Mouse (Mus musculus): ENCODE measurements around the gene Zfp398.

Zfp398 gene

DNA sequence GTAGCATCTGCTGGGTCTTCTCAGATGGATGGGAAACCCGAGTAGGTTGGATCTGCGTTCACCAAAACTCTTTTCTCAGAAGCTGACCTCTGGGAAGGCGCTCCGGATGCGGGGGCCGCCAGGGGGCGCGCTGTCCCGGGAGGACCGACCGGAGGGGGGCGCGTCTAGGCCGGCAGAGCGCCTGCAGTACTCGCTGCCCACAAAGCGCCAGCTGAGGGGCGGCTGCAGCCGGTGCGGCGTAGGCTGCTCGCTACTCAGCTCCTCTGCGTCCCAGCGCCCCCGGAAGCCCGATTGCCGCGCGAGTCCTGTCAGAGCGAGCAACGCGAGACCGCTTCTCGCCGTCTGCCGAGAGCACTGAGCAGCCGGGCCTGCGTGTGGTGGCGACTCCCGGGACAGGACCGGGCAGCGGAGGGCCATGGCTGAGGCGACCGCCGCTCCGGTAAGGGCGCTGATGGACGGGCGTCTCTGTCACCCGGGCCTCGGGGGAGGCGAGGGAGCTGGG is at the start of gene Zfp398:
TSS of gene Zfp398 (plus strand) at position 180 of the 502 bp plus-strand sequence.
- peak; percentile 94 to 98 for DNase-seq (ENCODE audit: low spot score in 2 of 2)

DNA sequence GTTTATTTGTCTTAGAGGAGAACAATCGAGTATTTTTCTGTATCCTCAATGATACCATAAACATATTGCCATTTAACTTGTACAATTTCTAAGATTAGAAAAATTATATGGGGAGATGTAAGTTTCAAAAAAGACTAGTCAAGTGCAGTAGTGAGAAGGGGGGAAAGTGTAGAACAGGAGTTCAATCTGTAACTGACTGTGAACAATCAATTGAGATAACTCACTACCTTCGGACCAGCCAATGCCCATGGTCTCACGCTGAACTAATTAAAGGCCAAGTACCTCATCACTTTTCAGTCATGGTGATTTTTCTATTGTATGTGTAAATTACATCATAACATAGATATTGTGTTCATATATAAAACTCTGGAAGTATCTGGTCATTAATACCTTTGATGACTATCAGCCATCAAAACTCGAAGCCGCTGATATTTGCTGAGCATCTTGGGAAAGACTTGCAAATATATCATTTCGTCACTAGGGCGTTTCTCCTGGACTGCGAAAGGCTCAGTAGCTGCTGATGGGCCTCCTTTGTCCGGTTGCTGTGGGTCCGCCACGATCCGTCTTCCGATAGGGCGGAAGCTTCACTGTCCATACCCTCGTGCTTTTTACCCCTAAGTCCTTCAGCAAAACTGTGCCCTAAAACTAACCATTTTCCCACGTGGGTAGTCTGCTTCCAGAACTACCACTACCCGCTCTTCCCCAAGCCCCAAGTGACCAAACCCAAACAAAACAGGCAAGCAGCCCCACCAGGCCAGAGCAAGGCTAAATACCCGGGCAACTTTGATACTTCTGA is 47.3 kb upstream of the Zfp398 start:
- DNase-seq (ENCODE audit: low spot score in 2 of 2): peak; percentile 43 to 46

DNA sequence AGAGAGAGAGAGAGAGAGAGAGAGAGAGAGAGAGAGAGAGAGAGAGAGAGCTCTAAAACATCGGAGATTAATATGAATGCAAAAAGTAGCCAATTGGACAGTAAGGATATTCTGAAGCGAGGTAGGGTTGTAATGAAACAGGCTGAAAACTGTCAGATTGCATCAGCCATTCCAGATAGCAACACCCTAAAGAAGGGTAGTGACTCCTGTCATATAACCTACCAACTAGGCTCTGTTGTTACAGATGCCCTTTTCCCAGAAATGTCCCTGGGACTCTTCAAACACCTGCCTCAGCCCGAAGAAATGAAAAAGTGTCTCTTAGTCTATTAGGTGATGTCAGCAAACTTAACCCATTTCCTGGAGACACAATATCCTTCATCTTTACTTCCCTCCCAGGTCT is 46.6 kb upstream of the Zfp398 start:
- DNase-seq (ENCODE audit: low spot score in 2 of 2): no peak

DNA sequence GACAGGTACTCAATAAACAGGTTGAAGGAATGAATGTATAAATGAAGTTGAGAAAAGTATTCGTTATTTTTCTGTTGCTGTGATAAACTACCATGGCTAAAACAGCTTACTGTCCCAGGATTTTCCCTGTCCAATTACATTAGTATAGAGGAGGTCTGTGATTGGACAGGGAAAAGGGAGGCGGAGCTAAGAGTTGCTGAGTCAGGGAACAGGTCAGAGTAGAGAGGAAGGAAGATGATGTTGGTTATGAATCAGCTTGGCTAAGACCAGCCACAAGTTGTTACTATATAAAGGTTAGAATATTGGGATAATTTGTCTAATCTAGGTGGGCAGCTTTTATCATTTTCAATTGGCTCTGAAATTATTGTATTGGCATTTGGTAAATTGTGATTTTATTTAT is 44.7 kb upstream of the Zfp398 start:
- DNase-seq (ENCODE audit: low spot score in 2 of 2): no peak

DNA sequence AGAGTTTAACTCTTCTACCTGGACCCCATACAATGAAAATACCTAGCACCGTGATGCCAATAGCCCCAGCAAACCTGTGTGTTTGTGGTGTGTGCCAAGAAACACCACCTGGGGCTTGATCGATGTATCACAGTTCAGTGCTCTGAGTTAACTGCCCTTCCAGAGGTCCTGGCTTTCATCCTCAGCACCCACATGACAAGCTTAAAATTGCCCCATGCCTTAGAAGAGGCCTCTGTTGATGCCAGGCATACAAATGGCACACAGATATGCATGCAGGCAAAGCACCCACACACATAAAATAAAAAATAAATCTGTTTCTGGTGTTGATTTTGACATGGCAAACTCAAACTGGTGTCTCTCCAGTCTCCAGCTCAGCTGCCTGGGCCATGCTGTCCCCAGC is 42.9 kb upstream of the Zfp398 start:
- no peak for DNase-seq (ENCODE audit: low spot score in 2 of 2)

DNA sequence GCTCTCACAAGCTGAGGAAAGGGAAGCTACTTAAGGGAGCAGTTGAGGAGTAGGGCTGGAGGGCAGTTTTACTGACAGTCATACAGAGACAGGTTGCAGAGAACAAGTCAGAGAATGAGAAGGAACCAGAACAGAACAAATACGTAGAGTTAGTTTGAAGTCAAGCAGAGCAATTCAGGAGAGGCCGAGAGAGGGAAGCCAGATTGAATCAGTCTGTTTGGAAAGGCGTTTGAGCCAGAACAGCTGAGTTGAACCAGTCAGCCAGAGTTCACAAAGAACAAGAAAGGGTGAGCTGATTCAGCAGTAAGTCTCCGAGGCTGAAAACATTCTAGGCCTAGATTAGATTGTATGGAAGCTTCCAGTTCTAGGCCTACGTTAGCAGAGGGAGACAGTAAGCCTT is 42.2 kb upstream of the Zfp398 start:
- no peak for DNase-seq (ENCODE audit: low spot score in 2 of 2)

DNA sequence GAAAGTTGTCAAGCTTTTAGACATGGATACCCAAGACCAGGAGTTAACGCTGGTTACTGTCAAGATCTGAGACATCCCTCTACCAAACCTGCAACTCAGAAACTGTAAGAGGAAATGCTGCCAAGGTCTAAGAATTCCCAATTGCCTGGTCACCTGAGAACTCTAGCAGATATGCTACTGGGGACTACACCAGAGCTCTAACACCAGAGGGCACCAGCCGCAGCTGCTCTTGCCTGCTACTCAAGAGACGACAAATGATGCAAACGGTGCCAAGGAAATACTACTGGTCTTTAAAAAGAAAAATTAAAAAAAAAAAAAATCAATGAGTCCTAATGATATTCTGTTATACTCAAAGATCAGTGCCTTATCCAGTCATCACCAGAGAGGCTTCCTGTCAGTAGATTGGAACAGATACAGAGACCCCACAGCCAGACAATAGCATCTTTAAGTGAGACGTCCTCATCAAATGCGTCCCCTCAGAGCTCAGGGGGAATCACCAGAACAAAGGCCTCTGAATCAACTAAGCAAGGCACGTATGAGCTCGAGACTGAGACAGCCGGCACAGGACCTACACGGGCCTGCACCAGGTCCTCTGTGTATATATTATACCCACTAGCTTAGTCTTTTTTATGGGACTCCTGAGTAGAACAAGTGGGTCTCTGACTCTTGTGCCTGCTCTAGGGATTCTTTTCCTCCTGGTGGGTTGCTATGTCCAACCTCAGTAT is 41.2 kb upstream of the Zfp398 start:
- DNase-seq (ENCODE audit: low spot score in 2 of 2): peak in 1 of 2 experiments; percentile 32

DNA sequence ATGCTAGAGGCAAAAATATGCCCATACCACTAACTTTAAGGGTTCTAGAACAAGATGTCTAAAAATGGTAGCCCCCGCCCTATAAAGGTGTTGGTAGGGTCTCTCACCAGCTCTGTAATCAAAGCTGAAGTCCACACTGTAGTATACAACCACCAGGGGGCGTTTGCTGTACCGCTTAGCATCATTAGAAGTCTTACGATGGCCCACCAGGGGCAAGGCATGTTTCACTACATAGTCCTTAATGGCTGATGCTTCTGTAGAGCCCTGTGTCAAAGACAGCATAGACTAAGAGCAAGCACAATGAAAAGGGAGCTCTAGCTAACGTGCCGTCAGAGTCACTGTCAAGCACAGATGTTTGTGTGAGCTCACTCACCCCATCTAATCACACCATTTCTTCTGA is 36.4 kb upstream of the Zfp398 start:
- peak; percentile 58 to 85 for DNase-seq (ENCODE audit: low spot score in 2 of 2)

DNA sequence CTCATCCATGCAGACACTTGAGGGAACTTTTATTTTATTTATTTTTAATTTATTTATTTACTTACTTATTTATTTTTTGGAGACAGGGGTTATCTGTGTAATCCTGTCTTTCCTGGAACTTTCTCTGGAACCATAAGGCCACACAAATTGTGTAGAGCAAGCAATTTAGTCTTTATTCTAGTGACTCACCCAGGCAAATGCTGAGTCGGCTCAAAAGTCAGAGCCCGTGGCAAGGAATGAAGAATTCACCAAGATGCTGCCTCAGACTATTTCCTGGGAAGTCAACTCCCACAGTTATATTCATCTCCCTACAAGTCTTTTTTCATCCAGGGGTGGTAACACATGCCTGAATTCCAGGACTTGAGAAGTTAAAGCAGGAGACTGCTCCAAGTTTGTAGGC is 29.9 kb upstream of the Zfp398 start:
- no peak for DNase-seq (ENCODE audit: low spot score in 2 of 2)

DNA sequence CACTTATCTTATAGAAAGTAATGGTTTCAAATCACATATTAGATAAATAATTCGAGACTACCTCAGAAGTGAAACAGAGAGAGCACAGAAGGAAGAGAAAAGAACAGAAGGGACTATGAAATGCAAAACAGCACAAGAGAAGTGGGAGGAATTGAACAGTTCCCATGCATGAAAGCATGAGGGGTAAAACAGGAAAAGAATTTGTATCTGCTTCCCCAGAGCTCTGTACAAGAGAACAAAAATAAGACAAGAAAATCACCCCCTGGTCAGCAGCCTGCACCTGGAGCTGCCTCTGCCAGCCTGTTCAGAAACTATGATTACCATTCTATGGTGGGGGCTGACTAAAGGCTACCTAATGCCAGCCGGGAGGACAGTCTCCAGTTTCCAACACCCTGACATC is 28.0 kb upstream of the Zfp398 start:
- DNase-seq (ENCODE audit: low spot score in 2 of 2): no peak

DNA sequence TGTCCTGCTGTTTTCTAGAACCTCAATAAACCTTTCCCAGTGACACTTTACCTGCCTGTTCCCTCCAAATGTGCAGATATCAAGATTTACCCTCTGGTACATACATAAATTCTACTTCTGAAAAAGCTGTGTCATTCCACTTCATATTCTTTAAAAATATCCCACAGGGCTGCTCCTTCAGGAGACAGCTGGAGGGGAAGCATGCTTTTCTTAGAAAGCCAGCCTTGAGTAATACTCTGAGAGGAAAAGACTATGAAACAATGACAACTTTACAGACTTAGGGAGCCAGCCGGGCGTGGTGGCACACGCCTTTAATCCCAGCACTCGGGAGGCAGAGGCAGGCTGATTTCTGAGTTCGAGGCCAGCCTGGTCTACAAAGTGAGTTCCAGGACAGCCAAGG is 26.9 kb upstream of the Zfp398 start:
- DNase-seq (ENCODE audit: low spot score in 2 of 2): no peak

DNA sequence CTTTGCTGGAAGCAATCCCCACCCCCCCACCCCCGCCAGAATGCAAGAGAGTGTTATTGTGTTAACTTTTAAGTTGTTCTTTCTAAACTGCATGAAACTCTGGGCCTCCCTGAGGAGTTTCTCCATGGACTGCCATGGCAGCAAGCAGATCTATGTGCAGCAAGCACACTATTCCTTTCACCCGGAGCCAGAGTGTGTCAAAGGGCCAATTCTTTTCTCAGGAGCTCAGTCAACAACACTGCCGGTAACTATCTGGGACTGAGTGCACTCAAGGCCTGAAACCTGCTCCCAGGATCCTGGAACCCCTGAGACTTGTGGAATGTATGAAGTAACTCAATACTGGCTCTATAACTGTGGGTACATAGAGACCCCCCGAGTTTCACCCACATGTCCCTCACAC is 26.4 kb upstream of the Zfp398 start:
- no peak for DNase-seq (ENCODE audit: low spot score in 2 of 2)

DNA sequence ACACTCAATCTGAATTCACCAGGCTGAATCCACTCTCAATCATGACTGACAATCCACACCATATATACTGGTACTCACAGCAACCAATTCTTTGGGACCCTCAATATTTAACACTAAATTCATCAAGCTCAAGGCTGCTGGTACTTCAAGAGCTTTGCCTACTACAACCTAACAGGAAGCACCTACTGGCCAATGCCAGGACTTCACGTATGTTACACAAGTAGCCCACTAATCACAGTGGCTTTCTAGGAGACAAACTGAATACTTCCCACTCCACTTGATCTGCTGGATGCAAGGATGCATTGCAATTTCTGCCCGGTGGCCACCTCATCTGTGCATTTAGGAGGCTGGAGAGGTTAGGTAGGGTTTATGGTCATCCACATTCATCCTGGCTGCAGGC is 25.3 kb upstream of the Zfp398 start:
- DNase-seq (ENCODE audit: low spot score in 2 of 2): no peak

DNA sequence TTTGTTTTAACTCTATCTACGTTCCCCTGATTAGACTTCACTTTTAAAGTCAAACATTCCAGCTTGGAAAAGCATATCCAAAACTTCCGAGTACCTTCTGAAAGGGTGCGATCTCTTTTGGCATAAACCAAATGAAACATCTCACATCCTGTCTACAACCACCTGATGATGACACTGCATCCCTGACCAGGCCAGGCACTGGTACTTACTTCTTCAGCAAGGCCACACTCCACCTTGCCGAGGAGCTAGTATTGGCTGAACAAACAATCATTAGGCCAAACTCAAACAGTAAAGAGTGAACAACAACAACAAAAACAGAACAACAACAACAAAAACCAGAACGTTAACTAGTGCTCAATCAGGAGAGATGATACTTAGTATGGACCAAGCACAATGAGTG is 24.1 kb upstream of the Zfp398 start:
- no peak for DNase-seq (ENCODE audit: low spot score in 2 of 2)

DNA sequence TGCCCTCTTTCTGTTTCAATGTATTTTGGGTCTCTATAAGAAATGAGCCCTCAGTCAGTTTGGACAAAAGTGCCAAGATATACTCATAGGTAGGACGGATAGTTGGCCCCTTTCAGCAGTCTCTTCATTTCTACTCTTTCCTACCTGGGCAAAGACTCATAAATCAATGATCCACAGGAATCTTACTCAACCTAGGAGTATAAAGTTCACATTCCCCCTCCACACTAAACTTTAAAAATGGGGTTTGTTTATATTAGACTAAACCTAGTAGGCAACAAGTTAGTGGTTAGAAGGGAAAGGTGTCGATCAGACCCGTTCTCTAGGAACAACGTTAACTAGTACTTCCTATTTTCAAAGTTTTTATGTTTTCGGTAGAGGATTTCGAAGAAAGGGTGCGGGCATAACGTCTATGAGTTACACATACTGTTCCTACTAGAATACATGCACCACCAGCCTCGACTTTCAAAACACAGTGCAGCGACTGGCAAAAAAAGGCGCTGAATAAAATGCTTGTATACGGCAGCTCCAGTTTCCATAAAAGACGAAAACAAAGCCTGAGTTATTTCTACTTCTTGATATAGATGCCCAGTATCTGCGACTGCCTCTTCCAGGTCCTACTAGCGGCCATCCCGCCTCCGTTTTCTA is 23.1 kb upstream of the Zfp398 start:
- no peak for DNase-seq (ENCODE audit: low spot score in 2 of 2)

DNA sequence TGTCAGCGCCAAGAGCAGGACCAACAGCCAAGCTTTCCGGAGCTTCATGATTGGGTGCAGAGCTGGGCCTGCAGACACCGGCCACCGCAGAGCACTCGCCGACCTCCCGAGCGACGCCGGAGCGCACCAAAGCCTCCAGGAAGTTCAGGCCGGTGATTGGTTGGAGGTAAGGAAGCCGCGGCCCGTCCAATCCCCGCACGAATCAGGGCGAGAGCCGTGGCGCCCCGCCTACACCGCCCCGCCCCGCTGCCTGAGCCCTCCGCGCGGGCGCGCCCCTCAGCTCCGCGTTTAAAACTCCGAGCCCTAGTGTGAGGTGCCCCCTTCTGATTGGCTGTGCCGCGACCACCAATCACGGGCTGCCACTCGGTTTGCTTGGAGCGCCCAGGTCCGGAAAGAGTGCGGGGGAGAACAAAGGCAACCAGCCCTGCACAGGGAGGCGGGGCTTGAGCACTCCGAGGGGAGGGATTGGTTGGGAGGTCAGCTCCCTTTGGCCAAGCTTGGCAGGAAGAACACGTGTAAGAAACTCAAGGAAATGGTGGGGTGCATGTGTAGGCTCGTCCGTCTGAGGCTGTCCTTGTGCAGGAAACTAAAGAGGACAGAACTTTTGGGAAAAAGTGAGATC is 22.1 kb upstream of the Zfp398 start, which contains the start of gene Pdia4:
TSS of gene Pdia4 (minus strand) at position 174 of the 622 bp plus-strand sequence.
- DNase-seq (ENCODE audit: low spot score in 2 of 2): peak; percentile 98 to 99

DNA sequence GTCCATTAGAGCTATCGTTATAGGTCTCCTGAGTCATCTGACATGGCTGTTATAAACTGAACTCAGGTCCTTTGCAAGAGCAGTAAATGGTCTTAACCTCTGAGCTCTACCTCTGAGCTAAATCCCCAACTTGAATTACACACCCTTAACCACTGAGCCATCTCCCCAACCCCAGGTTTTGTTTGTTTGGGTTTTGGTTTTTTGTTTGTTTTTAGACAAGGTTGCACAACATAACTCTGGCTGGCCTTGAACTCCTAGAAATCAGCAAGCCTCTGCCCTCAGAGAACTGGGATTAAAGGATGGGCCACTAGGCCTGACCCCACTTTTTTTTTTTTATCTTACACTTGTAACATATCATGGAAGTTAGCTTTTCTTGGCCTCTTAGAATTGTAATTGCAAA is 19.3 kb upstream of the Zfp398 start:
- DNase-seq (ENCODE audit: low spot score in 2 of 2): no peak

DNA sequence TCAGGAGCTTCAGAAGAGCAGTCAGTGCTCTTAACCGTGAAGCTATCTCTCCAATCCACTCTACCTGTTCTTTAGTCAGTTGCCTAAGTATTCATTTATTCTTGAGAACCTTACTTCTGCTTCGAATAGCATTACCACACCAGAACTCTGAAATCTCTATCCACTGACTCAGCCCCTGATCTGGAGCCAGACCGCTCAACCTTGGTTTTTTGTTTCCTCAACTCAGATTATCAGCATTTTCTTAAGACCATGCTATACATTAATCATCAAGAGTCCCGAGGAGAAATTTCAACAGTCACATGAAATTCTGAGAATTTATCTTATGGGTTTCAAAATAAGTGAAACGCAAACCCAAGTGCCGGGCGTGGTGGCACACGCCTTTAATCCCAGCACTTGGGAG is 16.7 kb upstream of the Zfp398 start:
- no peak for DNase-seq (ENCODE audit: low spot score in 2 of 2)

DNA sequence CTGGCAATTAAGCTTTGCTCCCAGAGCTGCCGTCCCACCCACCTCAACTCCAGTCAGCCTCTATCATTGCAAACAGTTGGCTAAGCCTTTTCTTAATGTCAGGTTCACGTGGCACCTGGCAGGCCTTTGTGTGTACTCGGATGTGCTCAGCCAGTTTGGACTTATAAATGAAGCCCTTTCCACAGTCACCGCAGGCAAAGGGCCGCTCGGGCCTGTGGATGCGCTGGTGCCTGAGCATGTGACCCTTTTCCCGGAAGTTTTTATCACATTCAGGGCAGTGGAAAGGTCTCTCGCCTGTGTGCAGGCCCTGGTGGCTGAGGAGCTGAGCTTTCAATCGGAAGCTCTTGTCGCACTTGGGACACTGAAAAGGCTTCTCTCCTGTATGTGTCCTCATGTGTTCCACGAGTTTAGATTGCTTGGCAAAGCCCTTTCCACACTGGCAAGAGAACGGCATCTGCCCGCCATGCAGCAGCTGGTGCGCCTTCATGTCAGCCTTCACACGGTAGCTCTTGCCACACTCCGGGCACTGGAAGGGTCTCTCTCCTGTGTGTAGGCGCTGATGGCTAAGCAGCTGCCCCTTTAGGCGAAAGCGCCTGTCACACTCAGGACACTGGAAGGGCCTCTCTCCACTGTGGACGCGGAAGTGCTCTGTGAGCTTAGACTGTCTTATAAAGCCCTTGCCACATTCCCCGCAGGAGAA is 15.7 kb upstream of the Zfp398 start:
- no peak for DNase-seq (ENCODE audit: low spot score in 2 of 2)

DNA sequence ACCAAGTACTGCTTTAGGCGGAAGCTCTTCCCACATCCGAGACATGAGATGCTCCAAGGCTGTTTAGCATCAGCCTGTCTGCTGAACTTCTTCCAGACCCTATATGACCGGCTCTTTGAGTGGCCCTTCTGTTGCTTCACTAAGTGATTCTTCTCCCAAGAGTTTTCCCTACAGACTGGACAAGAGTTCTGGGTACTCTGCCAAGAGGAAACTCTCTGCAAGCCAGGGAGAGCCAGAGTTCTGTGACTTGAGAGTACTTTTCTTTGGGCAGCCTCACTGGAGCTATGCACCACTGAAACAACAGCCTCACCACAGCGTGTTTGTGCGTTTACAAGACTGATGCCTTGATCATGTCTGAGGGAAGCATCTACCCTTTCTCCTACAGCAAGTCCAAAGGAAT is 14.2 kb upstream of the Zfp398 start:
- no peak for DNase-seq (ENCODE audit: low spot score in 2 of 2)

DNA sequence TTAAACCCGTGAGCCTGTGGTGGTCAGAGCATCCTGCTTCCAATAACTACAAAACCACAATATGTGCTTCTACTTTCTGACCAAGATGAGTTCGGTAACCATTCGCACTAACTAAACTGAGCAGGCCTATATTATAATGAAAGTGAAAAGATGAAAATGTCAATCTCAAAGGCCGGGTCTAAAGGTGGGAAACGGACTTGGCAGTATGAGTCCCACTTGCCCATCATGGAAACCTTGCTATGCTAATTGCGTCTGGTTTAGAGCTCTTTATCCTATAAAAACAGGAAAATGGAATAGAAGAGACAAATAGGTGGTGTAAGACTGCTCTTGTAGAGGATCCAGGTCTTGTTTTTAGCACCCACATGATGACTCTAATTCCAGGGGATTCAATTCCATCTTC is 13.7 kb upstream of the Zfp398 start:
- DNase-seq (ENCODE audit: low spot score in 2 of 2): no peak

DNA sequence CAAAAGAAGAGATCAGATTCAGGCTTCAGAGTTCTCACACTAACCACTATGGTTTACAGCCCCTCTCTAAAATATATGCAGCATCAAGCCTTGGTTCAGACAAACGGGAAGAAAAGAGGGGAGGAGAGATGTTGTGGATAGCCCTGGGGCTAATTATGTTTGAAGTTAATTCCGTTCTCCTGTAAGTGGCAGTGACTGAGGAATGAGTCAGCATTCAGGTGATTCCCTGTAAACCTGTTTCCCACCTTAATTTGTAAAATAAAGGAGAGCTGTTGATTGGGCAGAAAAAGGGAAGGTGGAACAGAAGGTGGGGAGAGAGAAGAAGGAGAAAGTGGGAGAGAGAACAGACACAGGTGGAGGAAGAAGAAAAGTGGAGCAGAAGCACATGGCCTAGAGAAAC is 11.2 kb upstream of the Zfp398 start:
- no peak for DNase-seq (ENCODE audit: low spot score in 2 of 2)

Measured in thymus, postnatal 10 days (tissue).